Comparison of ENCODE assay signal across 8 mouse cellular contexts in genomic region chr11:6154211-6154701, GRCm38 (mm10). TPM values are rescaled to one million over a fixed set of nuclear protein-coding genes. Genes with fewer than 3 reads are reported as not detected.
A peak's percentile ranks its signal among the peaks of the same experiment; 100 is the strongest.
DNase-seq lines count a peak whose midpoint lies in the region; ATAC-seq and TF ChIP-seq lines count a peak whose summit lies in the region.
"Had no signal": no experiment of that assay in that cellular context is flagged by ENCODE, and none has a peak within 500 bp of the region (broad histone marks: within the 10 kb centered on the region; RNA-seq: fewer than 3 reads in every experiment).

No protein-coding gene starts in this region.

- no peaks in the 10 kb centered on the region for H3K9me3 ChIP-seq in intestine, embryonic 14.5 days (ENCODE audit: control insufficient read depth, low read length)
- no peaks in the 10 kb centered on the region for H3K9me3 ChIP-seq in intestine, postnatal 0 days (ENCODE audit: control insufficient read depth)
- H3K9me3 ChIP-seq in heart, postnatal 0 days (replicated peaks; ENCODE audit: control insufficient read depth, low read length) = no peaks in the 10 kb centered on the region

- no peak overlapping the region for H3K4me3 ChIP-seq in intestine, embryonic 14.5 days (ENCODE audit: low read depth, low read length)
- H3K4me3 ChIP-seq in intestine, postnatal 0 days (ENCODE audit: low read depth, low read length) = no peak overlapping the region
- H3K4me3 ChIP-seq in heart, postnatal 0 days (ENCODE audit: low read depth, low read length) = no peak overlapping the region

- 0 out of 2 replicates have a peak overlapping the region, but pooled peaks have one; percentile 2 for H3K27ac ChIP-seq in intestine, embryonic 14.5 days (ENCODE audit: low read depth)
- H3K27ac ChIP-seq in intestine, postnatal 0 days (ENCODE audit: low read depth, low read length) = no peak overlapping the region
- peak overlapping the region; percentile 49 for H3K27ac ChIP-seq in heart, postnatal 0 days (ENCODE audit: low read depth)

- H3K36me3 ChIP-seq in intestine, embryonic 14.5 days (ENCODE audit: control insufficient read depth, insufficient read depth, low read length) = peaks cover 6% of the 10 kb centered on the region
- H3K36me3 ChIP-seq in intestine, postnatal 0 days (ENCODE audit: control insufficient read depth, insufficient read depth) = peaks cover 7% of the 10 kb centered on the region; the same call in 1 of the 2 replicates
- H3K36me3 ChIP-seq in heart, postnatal 0 days (replicated peaks; ENCODE audit: control insufficient read depth, insufficient read depth, low read length) = peaks cover 11% of the 10 kb centered on the region

- ATAC-seq in intestine, embryonic 14.5 days (replicated peaks; ENCODE audit: low FRiP score, low TSS enrichment, low read depth) = 0 out of 2 replicates have a peak, but pooled peaks have one; percentile 23
- ATAC-seq in intestine, postnatal 0 days = no peak
- no peak for ATAC-seq in heart, postnatal 0 days (ENCODE audit: insufficient read depth, low read depth)
- ATAC-seq in megakaryocyte-erythroid progenitor cell, adult 5-6 weeks (replicated peaks; ENCODE audit: low FRiP score, low TSS enrichment, poor library complexity, severe bottlenecking) = no peak

- H3K9ac ChIP-seq in intestine, embryonic 14.5 days (ENCODE audit: low read length) = no peak overlapping the region
- H3K9ac ChIP-seq in intestine, postnatal 0 days (ENCODE audit: low read depth, low read length) = no peak overlapping the region; the same call in 1 of the 2 replicates
- no peak overlapping the region for H3K9ac ChIP-seq in heart, postnatal 0 days (replicated peaks; ENCODE audit: low read depth, low read length)

- H3K4me1 ChIP-seq in intestine, embryonic 14.5 days (replicated peaks; ENCODE audit: control insufficient read depth, insufficient read depth, low read length) = peaks cover 11% of the 10 kb centered on the region; the same call in 1 of the 2 replicates
- peaks cover 15% of the 10 kb centered on the region for H3K4me1 ChIP-seq in intestine, postnatal 0 days (replicated peaks; ENCODE audit: control insufficient read depth, insufficient read depth, low read length)
- peaks cover 33% of the 10 kb centered on the region for H3K4me1 ChIP-seq in heart, postnatal 0 days (ENCODE audit: control insufficient read depth, insufficient read depth)

- no peak for TF ChIP-seq CTCF in intestine, postnatal 0 days (IDR thresholded peaks at IDR 0.05; ENCODE audit: low read depth)
- no peak for TF ChIP-seq CTCF in heart, postnatal 0 days (IDR thresholded peaks at IDR 0.05; ENCODE audit: low read depth)

- DNase-seq in intestine, embryonic 14.5 days (ENCODE audit: low spot score) = no peak
- DNase-seq in cerebellum, adult 9-11 months = peak; percentile 44
- no peak for DNase-seq in heart, postnatal 0 days (ENCODE audit: low spot score)
- DNase-seq in right cerebral cortex, postnatal 36 days (ENCODE audit: low spot score in 2 of 2) = peak; percentile 61 to 79
- DNase-seq in retina, embryonic 14.5 days (ENCODE audit: low spot score) = no peak

- no peaks in the 10 kb centered on the region for H3K27me3 ChIP-seq in intestine, embryonic 14.5 days (replicated peaks; ENCODE audit: control insufficient read depth, insufficient read depth, low read length)
- no peaks in the 10 kb centered on the region for H3K27me3 ChIP-seq in intestine, postnatal 0 days (replicated peaks; ENCODE audit: control insufficient read depth, insufficient read depth, low read length)
- H3K27me3 ChIP-seq in heart, postnatal 0 days (ENCODE audit: control insufficient read depth, insufficient read depth, low read length) = no peaks in the 10 kb centered on the region

- WGBS in intestine, embryonic 14.5 days = 63% methylated on average over 3 of the region's 3 CpGs
- 39% methylated on average over 3 of the region's 3 CpGs for WGBS in intestine, postnatal 0 days
- WGBS in heart, postnatal 0 days = 25% methylated on average over 3 of the region's 3 CpGs

- no peak for TF ChIP-seq EP300 in heart, postnatal 0 days (IDR thresholded peaks at IDR 0.05; ENCODE audit: low read depth)

- H3K4me2 ChIP-seq in intestine, embryonic 14.5 days (ENCODE audit: low read length) = no peak overlapping the region
- no peak overlapping the region for H3K4me2 ChIP-seq in intestine, postnatal 0 days (replicated peaks; ENCODE audit: low read depth)
- H3K4me2 ChIP-seq in heart, postnatal 0 days (ENCODE audit: low read depth, low read length) = no peak overlapping the region; the same call in 1 of the 2 replicates

RNA-seq across cellular contexts. Expression of gene A730071L15Rik, which starts 45.6 kb away (rescaled TPM):
- polyA plus RNA-seq in intestine, embryonic 14.5 days (2014; fragmentation: Nextera tagmentation; extraction: Ambion mirVana) = 0.50 and 0.54 TPM in 2 replicates
- 0.41 and 0.74 TPM in 2 replicates for polyA plus RNA-seq in intestine, postnatal 0 days (2015; fragmentation: Nextera tagmentation; extraction: Ambion mirVana)
- not detected in 2 replicates for total RNA-seq in heart, postnatal 0 days (2014; rRNA removed; ENCODE audit: low replicate concordance)
- polyA plus RNA-seq in heart, postnatal 0 days (2015; fragmentation: Nextera tagmentation; extraction: Ambion mirVana) = 0.30 and 0.41 TPM in 2 replicates
- 2.9 TPM in 1 of 2 replicates, not detected in the other for total RNA-seq in megakaryocyte-erythroid progenitor cell, adult 5-6 weeks (2014; fragmentation: Nextera tagmentation)
- total RNA-seq in megakaryocyte-erythroid progenitor cell, adult 5-6 weeks (2017) = 0.47 TPM in 1 of 2 replicates, not detected in the other
- total RNA-seq: left cerebral cortex, postnatal 10 days had no signal

RNA-seq across cellular contexts. Expression of gene Nudcd3, which starts 46.0 kb away (rescaled TPM):
- 37.8 and 43.3 TPM in 2 replicates for polyA plus RNA-seq in intestine, embryonic 14.5 days (2014; fragmentation: Nextera tagmentation; extraction: Ambion mirVana)
- 17.2 and 20.0 TPM in 2 replicates for polyA plus RNA-seq in intestine, postnatal 0 days (2015; fragmentation: Nextera tagmentation; extraction: Ambion mirVana)
- 37.0 and 37.8 TPM in 2 replicates for total RNA-seq in heart, postnatal 0 days (2014; rRNA removed; ENCODE audit: low replicate concordance)
- polyA plus RNA-seq in heart, postnatal 0 days (2015; fragmentation: Nextera tagmentation; extraction: Ambion mirVana) = 25.0 and 29.2 TPM in 2 replicates
- total RNA-seq in megakaryocyte-erythroid progenitor cell, adult 5-6 weeks (2014; fragmentation: Nextera tagmentation) = 27.6 and 35.1 TPM in 2 replicates
- 34.6 and 39.0 TPM in 2 replicates for total RNA-seq in megakaryocyte-erythroid progenitor cell, adult 5-6 weeks (2017)

Comparison
In these comparisons a context has a peak if more than half of its experiments do, and no peak if none do; other contexts are left out.
1. DNase-seq: peak in cerebellum, adult 9-11 months (single experiment) and right cerebral cortex, postnatal 36 days (2 of 2); none in intestine, embryonic 14.5 days (single experiment), heart, postnatal 0 days (single experiment) and retina, embryonic 14.5 days (single experiment).